Mouse (Mus musculus): ENCODE measurements around the gene Plce1.

DNA sequence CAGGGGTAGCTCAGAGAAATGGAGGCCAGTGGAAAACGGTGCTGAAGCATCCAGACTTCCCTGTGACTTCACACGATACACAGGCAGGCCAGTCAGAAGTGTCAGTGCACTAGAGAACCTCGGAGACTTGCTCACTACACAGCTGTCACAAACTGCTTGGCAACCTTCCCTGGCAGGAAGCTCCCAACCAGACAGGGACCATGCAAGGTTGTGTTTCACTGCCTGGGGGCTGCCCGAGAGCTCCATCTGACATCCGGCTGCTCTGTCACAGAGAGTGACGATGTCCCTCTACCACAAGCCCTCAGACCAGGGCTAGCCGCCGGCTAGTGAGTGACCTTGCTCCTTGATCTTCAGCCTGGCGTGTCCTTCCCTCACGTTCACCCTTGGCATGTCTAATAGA is 140.6 kb downstream of the Plce1 start:
- TF ChIP-seq GATA1 (IDR thresholded peaks at IDR 0.05; ENCODE audit: low read length) (no peak), TAL1 (IDR thresholded peaks at IDR 0.05; ENCODE audit: low read length) (no peak)
